Mouse (Mus musculus) right cerebral cortex, adult 2 months (tissue): ENCODE results near the gene Mettl27.

Experiments
- DNase-seq, 2 experiments: peaks; one replicate each; pipeline ENCODE4 v3.0.0; 2021 to 2022; ENCODE audit warnings: low spot score in 2 of 2

The Mettl27 gene

DNA sequence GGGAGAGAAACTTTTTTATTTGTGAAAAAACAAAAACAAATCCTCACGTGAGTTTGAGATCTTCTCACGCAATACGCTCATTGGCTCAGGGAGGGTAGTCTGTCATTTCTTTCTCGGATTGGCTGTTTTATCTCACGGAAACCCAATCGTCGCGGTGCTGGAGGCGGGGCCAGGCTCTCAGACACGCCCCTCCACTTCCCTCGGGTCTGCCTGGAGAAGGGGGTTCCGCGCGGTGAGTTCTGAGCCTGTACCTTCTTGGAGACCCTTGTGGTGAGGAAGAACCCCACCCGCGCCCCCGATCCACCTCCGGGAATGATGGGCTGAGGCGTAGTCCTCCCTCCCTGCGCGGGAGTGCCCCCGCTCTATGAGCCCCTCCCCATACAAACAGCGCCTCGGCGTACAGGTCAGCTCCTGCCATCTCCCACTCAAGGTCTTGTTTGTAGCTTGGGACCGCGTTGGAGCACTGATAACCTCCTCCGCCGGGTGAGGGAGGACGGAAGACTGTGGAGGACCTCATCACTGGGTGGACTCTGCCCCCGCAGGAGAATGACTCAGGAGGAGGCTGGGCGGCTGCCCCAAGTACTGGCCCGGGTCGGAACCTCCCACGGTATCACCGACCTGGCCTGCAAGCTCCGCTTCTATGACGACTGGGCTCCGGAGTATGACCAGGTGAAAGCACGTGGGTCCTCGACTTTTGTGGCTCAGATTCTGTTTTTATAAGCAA is at the start of gene Mettl27:
Gene Mettl27, plus strand, starts transcription at position 190 of the 724 bp plus-strand sequence.
- DNase-seq, result peak; percentile 73 to 82

DNA sequence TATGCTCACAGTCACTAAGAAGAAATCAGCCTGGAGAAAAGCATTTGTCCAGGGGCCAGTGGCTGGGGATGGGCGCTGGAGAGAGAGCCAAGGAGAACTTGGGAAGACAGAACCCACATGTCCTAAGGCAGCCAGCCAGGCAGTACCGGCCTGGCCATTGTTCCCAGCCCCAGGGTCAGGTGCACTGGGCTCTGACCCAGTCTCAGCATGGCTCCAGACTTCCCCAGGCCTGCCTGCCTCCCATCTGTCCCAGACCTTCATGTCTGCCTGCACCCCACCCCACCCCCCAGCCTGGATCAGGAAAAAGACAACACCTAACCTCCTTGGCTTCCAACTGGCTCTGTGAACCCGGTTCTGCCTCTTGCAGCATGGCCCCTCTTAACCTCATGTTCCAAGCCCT is 49.1 kb upstream of the Mettl27 start:
- DNase-seq, result no peak

DNA sequence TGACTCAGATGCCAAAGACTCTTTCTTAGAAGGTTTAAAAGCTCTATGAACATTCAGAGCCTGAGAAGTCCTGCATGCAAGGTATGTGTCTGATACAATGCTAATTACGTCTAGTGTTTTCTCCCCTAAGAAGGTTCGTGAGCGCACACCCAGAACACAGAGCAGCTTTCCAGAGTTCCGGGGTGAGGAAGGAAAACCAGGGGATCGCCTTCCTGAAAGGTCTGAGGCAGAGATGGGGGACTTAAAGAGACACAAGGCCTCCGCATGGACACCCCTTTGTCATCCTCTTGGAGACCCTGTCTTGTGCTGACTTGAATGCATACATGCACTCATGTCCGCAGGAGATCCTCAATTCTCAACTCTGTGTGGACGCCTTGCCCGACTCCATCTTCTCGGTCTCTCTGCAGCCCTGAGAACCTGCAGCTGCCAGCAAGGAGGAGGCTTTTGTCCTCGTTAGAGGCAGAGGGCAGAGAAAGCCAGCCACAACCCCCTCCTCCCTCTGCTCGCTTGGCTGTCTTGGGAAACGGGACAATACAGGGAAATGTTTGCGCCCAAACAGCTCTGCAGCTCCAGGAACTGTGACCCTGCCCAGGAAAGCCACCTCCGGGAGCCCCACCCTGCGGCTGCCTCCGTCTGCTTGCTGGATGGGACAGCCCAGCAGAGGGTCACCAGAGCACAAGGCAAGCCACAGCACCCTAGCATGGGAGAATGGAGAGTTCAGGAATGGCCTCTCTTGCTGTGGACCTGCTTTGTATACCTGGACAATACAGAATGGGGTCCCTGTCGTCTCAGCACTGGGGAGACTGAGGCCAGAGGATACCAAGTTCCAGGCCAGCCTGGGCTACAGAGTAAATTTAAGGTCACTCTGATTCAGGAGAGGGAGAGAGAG is 44.5 kb upstream of the Mettl27 start:
- no peak for DNase-seq

DNA sequence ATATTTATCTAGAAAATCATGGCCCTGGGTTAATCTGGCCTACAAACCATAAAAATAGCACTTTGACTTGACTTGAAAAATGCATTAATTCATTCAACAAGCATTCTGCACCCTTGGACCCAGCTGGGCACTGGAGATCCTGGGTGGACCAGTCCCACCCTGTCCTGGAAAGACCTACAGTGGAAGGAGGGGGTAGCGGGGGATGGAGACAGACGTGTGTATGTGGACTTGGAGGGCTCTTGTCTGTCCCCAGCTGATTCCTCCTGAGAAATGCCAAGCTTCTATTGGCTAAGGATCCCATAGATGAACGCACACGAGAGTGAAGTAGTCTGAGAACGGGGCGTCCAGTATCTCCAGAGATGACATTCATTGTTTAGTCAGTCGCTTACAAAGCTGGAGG is 43.7 kb upstream of the Mettl27 start:
- no peak for DNase-seq

DNA sequence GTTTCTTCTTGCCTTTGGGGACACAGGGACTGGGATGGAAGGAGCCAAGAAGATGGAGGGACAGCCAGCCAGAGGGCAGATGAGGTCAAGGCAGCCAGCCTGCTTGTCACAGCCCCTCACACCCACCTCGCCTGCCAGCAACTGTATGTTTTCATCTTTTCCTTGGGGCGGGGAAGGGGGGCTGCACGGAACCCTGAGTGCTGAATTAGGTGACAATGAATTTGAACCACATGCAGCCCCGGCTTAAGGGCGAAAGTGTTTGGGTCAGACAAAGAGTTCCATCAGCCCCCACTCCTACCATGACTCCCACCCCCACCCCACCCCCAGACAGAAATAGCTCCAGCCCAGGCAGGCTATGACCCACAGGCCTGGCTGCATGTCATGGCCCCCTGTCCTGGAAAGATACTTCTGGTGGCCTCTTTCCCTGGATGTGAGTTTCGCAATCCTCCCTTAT is 41.5 kb upstream of the Mettl27 start:
- no peak for DNase-seq

DNA sequence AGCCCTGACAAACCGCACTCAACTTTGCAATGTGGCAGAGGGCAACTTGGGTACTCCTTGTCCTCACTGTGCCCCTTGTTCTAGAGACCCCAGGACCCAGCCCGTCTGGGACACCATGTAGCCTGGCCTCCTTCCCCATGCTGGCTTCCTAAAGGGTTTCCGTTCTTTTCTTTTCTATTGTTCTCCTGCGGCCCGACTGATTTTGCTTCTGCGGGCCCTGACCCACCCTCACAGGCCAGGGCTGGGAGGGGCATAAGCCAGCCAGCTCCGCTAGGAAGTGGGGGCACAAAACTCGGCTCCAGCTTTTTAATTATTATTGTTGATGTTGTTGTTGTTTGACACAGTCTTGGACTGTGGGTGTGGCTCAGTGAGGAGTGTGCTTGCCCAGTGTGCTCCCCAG is 40.6 kb upstream of the Mettl27 start:
- no peak for DNase-seq

DNA sequence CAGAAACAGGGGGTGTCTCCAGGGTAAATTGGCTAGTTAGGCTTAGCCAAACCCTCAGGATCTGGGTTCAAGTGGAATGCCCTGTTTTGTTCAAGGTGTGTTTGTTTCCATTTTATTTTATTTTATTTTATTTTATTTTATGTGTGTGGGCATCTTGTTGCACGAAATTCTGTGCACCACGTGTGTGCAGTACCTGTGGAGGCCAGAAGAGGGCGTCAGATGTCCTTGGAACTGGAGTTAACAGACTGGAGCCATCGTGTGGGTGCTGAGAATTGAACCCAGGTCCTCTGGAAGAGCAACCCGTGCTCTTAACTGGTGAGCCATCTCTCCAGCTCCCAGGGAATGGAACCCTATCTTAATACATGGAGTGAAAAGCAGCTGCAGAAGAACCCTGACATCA is 39.5 kb upstream of the Mettl27 start:
- no peak for DNase-seq

DNA sequence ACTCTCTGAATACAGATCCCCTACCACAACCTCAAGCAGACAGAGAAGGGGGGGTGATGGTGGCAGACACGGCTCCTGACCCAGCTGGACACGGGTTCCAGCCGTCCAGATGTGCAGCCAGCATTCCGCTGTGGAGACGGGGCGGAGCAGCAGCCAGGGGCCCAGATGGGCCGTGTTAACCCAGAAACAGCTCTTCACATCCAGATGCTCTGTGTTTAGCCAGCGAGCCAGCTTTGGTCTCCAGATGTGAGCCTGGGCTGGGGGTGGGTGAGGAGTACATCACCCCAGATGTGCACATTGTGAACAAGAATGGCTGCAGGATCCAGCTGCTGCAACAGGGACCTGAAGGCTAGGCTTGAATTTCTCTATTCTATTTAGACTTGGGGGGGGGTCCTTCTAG is 36.9 kb upstream of the Mettl27 start:
- no peak for DNase-seq

DNA sequence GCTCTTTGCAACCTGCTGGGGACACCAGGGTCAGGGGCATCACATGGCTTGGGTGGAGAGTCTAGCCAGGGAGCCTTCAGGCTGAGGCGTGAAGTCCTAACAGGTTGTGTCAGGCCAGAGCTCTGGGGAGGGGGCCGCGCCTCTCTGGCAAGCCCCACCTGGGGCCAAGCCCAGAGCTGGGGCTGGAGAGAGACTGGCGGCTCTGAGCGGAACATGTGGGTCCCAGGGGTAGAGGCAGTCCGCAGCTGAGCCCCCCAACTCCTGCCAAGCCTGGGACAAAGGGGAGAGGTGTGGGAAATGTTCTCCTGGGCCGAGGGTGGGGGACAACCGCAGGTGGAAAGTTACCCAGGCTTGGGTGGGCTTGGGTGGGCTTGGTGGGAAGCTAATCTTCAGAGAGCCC is 35.2 kb upstream of the Mettl27 start:
- DNase-seq, result no peak

DNA sequence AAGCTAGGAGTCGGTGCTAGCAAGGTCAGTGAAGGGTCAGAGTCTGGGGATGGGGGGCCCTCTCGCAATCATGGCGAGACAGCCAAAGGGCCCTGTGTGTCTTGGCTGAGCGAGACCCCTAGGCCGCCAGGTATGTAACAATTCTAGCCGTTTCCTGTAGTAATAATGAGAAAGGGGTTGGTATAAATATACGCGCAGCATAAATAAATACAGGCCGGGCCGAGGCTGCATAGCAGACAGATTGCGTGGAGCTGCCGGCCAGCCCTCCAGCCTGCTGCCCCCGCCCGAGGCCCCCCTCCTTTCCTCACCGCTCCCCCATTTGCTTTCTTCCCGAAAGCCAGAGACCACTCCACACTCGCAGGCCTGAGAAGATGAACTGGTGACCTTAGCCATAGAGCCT is 34.6 kb upstream of the Mettl27 start:
- no peak for DNase-seq

DNA sequence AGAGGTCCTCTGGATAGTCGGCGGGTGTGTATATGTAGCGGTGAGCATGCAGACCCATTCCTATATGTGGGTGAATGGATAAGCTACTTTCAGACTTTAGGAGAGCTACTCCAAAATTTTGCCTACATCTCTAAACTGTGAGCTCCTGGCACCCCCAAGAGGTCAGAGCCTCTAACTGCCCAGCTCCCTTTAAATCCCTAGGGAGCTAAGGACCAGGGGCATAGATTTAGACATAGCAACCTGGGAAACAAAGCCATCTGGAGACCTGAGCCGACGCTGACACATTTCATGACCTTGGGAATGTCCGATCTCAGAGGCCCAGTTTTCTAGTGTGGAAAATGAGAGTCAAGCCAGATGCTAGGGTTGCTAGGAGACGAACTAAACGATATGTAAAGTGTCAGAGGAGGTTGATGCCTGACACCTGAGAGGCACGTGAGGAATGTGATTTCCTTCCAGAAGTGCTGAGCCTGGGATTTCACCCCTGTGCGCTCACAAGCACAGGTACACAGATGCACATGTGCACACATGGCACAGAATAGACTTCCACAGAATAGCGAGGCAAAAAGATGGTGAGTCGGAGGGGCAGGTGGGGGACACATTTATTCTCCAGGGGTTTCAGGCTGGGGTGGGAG is 31.0 kb upstream of the Mettl27 start:
- peak; percentile 28 to 36 for DNase-seq

DNA sequence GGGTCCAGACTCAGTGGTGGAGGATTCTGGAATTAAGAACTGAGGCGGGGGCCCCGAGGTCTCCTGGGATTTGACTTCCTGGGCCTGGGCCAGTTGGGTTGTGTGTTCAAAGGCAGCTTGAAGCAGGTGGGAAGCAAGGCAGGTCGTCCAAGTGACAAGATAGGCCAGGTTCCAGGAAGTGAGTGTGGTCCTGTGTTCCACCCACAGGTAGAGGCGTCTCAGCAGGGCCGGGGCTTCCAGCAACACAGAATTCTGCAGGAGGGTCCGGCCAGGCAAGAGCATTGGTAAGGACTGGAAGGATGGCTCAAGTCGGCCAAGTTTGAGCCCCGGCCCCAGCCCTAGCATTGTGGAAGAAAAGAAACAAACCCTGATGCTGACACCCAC is 30.5 kb upstream of the Mettl27 start:
- no peak for DNase-seq

DNA sequence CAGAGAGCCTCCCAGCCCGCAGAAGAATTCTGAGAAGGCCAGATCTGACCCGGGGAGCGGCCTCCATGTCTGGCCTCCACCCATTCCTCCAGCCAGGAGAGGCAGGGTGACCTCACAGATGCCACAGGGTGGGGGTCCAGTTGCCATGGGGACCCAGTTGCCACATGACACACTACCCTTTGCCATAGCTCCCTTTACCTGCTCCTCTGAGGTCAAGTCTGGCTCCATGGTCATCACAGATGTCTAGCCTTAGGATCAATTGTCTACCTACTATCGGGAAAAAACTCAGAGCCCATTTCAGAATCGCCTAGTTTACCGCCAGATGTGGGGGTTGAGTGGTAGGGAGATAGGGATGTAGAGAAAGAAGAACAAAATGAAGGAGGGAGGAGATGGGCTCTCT is 25.5 kb upstream of the Mettl27 start, which contains the start of gene Tmem270:
Gene Tmem270, minus strand, starts transcription at position 101 of the 400 bp plus-strand sequence.
- DNase-seq, result no peak

DNA sequence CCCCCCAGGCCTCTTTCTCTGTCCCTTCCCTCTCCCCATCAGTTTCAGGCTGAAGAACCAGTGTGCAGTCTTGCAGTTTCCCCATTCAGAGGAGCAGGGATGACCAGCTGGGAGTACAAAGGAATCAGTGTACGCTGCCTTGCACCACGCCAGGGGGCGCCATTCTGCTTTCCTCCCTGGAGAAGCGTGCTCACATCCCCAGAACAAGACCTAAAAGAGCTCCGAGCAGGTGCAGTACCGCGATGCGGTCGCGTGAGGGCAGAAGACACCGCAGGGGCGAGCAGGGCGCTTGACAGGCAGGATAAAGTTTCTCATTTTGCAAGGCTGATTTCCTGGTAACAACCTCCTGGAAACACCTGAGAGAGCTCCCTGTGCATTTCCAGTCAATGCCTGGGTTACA is 25.0 kb upstream of the Mettl27 start:
- peak; percentile 96 to 99 for DNase-seq

DNA sequence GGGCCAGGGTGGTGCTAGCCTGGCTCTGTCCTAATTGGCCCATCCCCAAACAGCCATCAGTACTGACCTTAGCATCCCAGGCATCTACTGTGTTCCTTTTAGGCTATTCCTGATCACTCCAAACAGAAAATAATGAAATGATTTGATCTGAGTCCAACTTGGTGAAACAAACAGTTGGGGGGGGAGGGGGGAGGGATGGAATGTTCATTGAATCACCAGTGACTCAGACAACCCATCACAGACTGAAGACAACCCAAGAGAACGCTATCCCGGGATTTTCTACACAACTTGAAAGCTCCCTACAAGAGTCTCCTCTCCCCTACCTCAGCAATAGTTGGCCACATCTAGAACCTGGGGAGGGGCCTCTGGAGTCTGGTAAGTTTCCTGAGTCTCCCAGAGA is 20.3 kb upstream of the Mettl27 start:
- no peak for DNase-seq

DNA sequence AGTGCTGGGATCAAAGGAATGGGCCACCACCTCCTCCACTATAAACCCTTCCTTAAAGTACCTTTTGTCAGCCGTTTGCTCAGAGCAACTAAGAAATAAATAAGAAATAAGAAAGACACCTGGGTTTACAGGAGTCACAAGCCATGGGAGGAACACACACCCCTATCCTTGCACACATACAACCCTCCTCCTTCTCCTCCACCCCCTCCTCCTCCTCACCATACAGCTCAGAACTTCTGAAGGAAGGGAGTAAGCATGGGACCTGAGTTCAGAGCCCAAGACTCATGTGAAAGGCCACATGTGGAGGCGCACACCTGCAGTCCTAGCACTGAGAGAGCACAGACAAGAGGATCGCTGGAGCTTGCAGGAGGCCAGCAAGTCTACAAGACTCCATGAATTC is 18.8 kb upstream of the Mettl27 start:
- DNase-seq, result no peak

DNA sequence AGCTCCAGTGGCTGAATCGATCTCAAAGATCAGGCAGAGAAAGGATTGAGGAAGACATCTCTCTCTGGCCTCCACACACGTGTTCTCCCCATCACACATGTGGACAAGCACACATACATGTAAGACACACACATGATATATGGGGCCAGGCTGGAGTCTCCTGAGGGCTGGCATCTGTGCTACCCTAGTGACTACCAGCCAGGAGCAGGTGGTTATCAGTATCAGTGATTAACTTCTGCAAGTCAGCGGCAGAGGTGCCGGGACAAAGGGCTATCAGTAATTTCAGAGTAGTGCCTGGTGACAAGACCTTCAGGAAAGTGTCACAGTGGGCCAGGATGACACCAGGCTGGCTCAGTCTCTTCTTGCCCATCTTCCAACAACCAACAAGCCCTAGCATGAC is 18.4 kb upstream of the Mettl27 start:
- DNase-seq, result no peak

DNA sequence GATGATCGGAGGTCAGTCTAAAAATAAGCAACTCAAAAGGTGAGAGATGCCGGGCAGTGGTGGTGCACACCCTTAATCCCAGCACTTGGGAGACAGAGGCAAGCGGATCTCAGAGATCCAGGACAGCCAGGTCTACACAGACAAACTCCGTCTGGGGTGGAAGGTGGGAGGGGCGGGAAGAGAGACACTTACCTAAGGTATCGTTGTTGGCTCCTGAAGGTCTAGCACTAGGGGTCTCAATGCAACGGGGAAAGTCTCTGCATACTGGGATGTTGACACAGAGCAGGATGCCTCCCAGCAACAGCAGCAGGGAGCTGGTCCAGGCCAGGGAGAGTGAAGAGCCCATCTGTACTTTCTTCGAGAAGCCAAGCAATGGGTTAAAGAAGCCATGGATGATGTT is 17.7 kb upstream of the Mettl27 start:
- DNase-seq, result no peak

DNA sequence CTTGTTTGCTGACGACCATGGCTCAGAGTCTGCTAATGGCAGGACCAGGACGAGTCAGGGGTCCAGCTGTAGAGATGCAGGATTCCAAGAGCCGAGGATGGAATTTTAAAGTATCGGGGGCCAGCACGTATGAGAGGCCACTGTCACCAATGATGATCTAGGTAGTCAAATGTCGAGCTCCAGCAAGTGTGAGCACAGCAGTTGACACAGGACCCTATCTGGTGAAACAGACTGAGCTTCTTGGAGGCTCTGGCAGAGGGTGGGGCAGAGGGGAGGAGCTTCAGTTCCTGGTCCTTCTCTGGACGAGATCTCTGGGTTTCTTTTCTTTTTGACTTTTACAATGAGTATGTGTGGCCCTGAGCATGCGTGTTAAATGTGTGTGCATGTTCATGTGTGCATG is 16.9 kb upstream of the Mettl27 start, which contains the start of gene Cldn13:
Gene Cldn13, minus strand, starts transcription at position 216 of the 400 bp plus-strand sequence.
- no peak for DNase-seq

DNA sequence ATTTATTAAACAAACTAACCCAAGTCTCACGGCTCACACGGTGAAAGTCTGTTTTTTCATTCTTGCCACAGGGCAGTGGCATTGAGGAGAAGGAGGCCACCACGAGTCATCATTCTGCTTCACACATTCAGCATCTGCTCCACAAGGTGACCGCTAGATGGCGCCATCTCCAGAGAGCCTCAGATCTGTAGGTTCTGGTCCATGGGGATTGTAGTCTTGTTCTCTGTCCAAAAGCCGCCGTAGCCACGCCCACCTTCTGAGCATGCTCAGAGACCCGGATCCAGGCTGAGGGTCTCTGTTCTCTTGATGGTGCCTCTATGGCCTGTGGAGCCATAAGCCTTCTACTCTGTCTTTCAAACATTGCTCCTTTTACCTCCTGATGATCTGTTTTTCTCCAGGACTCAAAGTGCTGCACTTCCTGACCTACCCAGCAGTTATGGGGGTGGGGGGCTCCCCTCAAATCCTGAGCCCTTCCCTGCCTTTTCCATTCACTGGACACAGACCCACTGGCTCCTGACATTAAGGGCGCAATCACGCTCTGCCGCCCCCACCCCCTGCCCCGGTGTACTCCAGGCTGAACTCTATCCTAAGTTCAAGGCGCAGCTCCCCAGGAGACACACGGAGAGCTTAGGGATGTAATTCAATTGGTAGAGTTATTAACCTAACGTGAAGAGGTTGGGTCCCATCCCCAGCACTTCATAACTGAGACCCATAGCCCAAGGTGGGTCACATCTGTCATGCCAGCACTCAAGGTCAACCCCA is 13.9 kb upstream of the Mettl27 start:
- peak; percentile 14 for DNase-seq

DNA sequence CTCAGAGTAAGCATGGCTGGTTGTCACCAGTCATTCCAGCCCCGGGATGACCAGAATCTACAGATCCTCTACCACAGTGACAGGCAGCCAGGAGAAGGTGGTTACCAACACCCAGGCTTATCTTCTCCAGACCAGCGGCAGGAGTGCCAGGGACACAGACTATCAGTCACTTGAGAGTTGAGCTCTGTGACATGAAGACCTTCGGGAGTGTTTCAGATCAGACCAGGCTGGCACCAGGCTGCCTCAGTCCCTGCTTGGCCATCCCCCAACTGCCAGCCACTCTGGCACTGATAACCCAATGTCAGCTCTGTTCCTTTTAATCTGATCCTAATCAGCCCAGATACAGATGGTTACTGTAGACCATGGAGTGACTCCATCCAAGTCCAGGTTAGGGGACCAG is 13.1 kb upstream of the Mettl27 start:
- no peak for DNase-seq
